11 mouse cellular contexts compared by ENCODE assay signal in genomic region chr3:95107898-95108297, GRCm38 (mm10). TPM values are rescaled to one million over a fixed set of nuclear protein-coding genes. Genes with fewer than 3 reads are reported as not detected.
DNase-seq lines count a peak whose midpoint lies in the region; ATAC-seq and TF ChIP-seq lines count a peak whose summit lies in the region.
"Had no signal": no experiment of that assay in that cellular context is flagged by ENCODE, and none has a peak within 500 bp of the region (broad histone marks: within the 10 kb centered on the region; RNA-seq: fewer than 3 reads in every experiment).

No protein-coding gene starts in this region.

- peaks cover 2% of the 10 kb centered on the region; the same call in 1 of the 2 replicates for H3K36me3 ChIP-seq in heart, embryonic 10.5 days
- H3K36me3 ChIP-seq in E14TG2a.4 (ENCODE audit: insufficient read depth, low read length), result peaks cover 10% of the 10 kb centered on the region
- no peaks in the 10 kb centered on the region for H3K36me3 ChIP-seq in liver, embryonic 15.5 days (replicated peaks)

- peaks cover 21% of the 10 kb centered on the region for H3K4me1 ChIP-seq in heart, embryonic 10.5 days
- H3K4me1 ChIP-seq in lung, adult 2 months (ENCODE audit: control insufficient read depth, insufficient read depth, low read length), result peaks cover 4% of the 10 kb centered on the region; the same call in 1 of the 2 replicates
- peaks cover 44% of the 10 kb centered on the region for H3K4me1 ChIP-seq in E14TG2a.4 (replicated peaks; ENCODE audit: low read depth, low read length)
- peaks cover 66% of the 10 kb centered on the region for H3K4me1 ChIP-seq in liver, embryonic 15.5 days (replicated peaks)

- ATAC-seq in liver, embryonic 15.5 days (ENCODE audit: insufficient read depth), result no peak

- no peak overlapping the region for H3K9ac ChIP-seq in liver, embryonic 15.5 days
- H3K9ac ChIP-seq: kidney, embryonic 15.5 days had no signal

- 69% methylated on average over 2 of the region's 2 CpGs for WGBS in heart, embryonic 10.5 days
- WGBS in lung, adult 2 months, result 52% methylated on average over 2 of the region's 2 CpGs
- 51% methylated on average over 2 of the region's 2 CpGs for WGBS in liver, embryonic 15.5 days (ENCODE audit: insufficient replicate concordance)

- TF ChIP-seq POLR2A in lung, adult 2 months (IDR thresholded peaks at IDR 0.05; ENCODE audit: borderline replicate concordance, extremely low read depth, low read depth, low read length), result no peak

- no peaks in the 10 kb centered on the region for H3K9me3 ChIP-seq in heart, embryonic 10.5 days
- H3K9me3 ChIP-seq in E14TG2a.4 (ENCODE audit: low read length), result no peaks in the 10 kb centered on the region
- no peaks in the 10 kb centered on the region for H3K9me3 ChIP-seq in liver, embryonic 15.5 days (replicated peaks)
- H3K9me3 ChIP-seq: forebrain, embryonic 10.5 days; kidney, embryonic 15.5 days had no signal

- DNase-seq in heart, adult 11 months, result peak; percentile 49
- no peak for DNase-seq in heart, embryonic 10.5 days (ENCODE audit: low spot score)
- DNase-seq in lung, adult 2 months, result no peak
- no peak for DNase-seq in lung, adult 18-20 months
- DNase-seq in cerebellum, postnatal 10 days, result no peak
- DNase-seq in embryo, embryonic 11 days, result no peak
- DNase-seq: heart, postnatal 36 days had no signal

- no peak overlapping the region for H3K27ac ChIP-seq in heart, embryonic 10.5 days
- H3K27ac ChIP-seq in liver, embryonic 15.5 days (replicated peaks), result peak overlapping the region; percentile 30; the same call in 1 of the 2 replicates
- H3K27ac ChIP-seq: kidney, embryonic 15.5 days had no signal

- H3K27me3 ChIP-seq in heart, embryonic 10.5 days (ENCODE audit: insufficient read depth, poor library complexity, severe bottlenecking), result no peaks in the 10 kb centered on the region
- H3K27me3 ChIP-seq in E14TG2a.4 (ENCODE audit: insufficient read depth, low read length), result no peaks in the 10 kb centered on the region
- H3K27me3 ChIP-seq in liver, embryonic 15.5 days, result no peaks in the 10 kb centered on the region
- H3K27me3 ChIP-seq: kidney, embryonic 15.5 days had no signal

- TF ChIP-seq CTCF in lung, adult 2 months (IDR thresholded peaks at IDR 0.05; ENCODE audit: insufficient read depth, low read length), result 0 out of 2 replicates have a peak, but pooled peaks have one; percentile 3
- TF ChIP-seq CTCF in E14TG2a.4 (conservative IDR thresholded peaks at IDR 0.05; ENCODE audit: low read length), result peak; percentile 9; the same call in 1 of the 2 replicates

- no peak overlapping the region for H3K4me3 ChIP-seq in heart, embryonic 10.5 days
- H3K4me3 ChIP-seq in lung, adult 2 months (replicated peaks; ENCODE audit: extremely low read depth, low read depth, low read length), result no peak overlapping the region
- no peak overlapping the region for H3K4me3 ChIP-seq in E14TG2a.4 (replicated peaks; ENCODE audit: low read length)
- no peak overlapping the region for H3K4me3 ChIP-seq in liver, embryonic 15.5 days (replicated peaks)
- H3K4me3 ChIP-seq: kidney, embryonic 15.5 days had no signal

- no peak overlapping the region for H3K4me2 ChIP-seq in liver, embryonic 15.5 days
- H3K4me2 ChIP-seq: kidney, embryonic 15.5 days had no signal

RNA-seq across cellular contexts. Expression of gene Pip5k1a, which starts 1.2 kb away (rescaled TPM):
- polyA plus RNA-seq in heart, embryonic 10.5 days (2016; fragmentation: Nextera tagmentation; extraction: Ambion mirVana), result 18.3 and 18.8 TPM in 2 replicates
- polyA plus RNA-seq in lung, adult 2 months (2012; rRNA removed), result 14.6 and 20.4 TPM in 2 replicates
- polyA plus RNA-seq in liver, embryonic 15.5 days (2015; fragmentation: Nextera tagmentation; extraction: Ambion mirVana), result 8.5 and 8.7 TPM in 2 replicates

RNA-seq across cellular contexts. Expression of gene Vps72, which starts 2.9 kb away (rescaled TPM):
- 124 and 172 TPM in 2 replicates for polyA plus RNA-seq in heart, embryonic 10.5 days (2016; fragmentation: Nextera tagmentation; extraction: Ambion mirVana)
- polyA plus RNA-seq in lung, adult 2 months (2012; rRNA removed), result 55.3 and 62.2 TPM in 2 replicates
- 31.4 and 36.6 TPM in 2 replicates for polyA plus RNA-seq in liver, embryonic 15.5 days (2015; fragmentation: Nextera tagmentation; extraction: Ambion mirVana)

RNA-seq across cellular contexts. Expression of gene Tmod4, which starts 16.4 kb away (rescaled TPM):
- polyA plus RNA-seq in heart, embryonic 10.5 days (2016; fragmentation: Nextera tagmentation; extraction: Ambion mirVana), result 0.70 and 0.90 TPM in 2 replicates
- polyA plus RNA-seq in lung, adult 2 months (2012; rRNA removed), result 1.5 and 3.5 TPM in 2 replicates
- 0.53 and 0.88 TPM in 2 replicates for polyA plus RNA-seq in liver, embryonic 15.5 days (2015; fragmentation: Nextera tagmentation; extraction: Ambion mirVana)

RNA-seq across cellular contexts. Expression of gene Scnm1, which starts 25.9 kb away (rescaled TPM):
- 55.3 and 60.9 TPM in 2 replicates for polyA plus RNA-seq in heart, embryonic 10.5 days (2016; fragmentation: Nextera tagmentation; extraction: Ambion mirVana)
- 30.1 and 43.7 TPM in 2 replicates for polyA plus RNA-seq in lung, adult 2 months (2012; rRNA removed)
- polyA plus RNA-seq in liver, embryonic 15.5 days (2015; fragmentation: Nextera tagmentation; extraction: Ambion mirVana), result 25.6 and 26.1 TPM in 2 replicates

RNA-seq across cellular contexts. Expression of gene Lysmd1, which starts 26.0 kb away (rescaled TPM):
- polyA plus RNA-seq in heart, embryonic 10.5 days (2016; fragmentation: Nextera tagmentation; extraction: Ambion mirVana), result 8.7 and 10.1 TPM in 2 replicates
- 4.5 and 7.8 TPM in 2 replicates for polyA plus RNA-seq in lung, adult 2 months (2012; rRNA removed)
- 7.1 and 8.3 TPM in 2 replicates for polyA plus RNA-seq in liver, embryonic 15.5 days (2015; fragmentation: Nextera tagmentation; extraction: Ambion mirVana)
